Mouse (Mus musculus) heart, embryonic 16.5 days (tissue): ENCODE measurements at regions not wholly inside any gene's neighbourhood (a gene's known extent, or its start where the extent isn't known, plus 50 kb on each side); places are given as distances from the start of the nearest gene placed in this dataset.

Experiments
- ATAC-seq: fragments of 200-750 bp; cut with Nextera tagmentation; replicated peaks from 2 replicates; pipeline ENCODE4 v1.8.0; 2017; ENCODE audit warnings: moderate number of reproducible peaks; ENCODE audit not compliant: insufficient read depth, low FRiP score; ENCODE audit errors: extremely low read depth
- H3K27ac ChIP-seq: fragments of 300-500 bp; sonication (generic); 2 replicates; pipeline ENCODE4 v1.5.1; 2014; ENCODE audit warnings: mild to moderate bottlenecking, low read length, control low read depth, moderate library complexity
- H3K27me3 ChIP-seq: fragments of 300-500 bp; sonication (generic); 2 replicates; pipeline ENCODE4 v1.6.1; 2014; ENCODE audit warnings: low read length, mixed read lengths; ENCODE audit not compliant: control insufficient read depth, insufficient read depth
- H3K36me3 ChIP-seq: fragments of 300-500 bp; sonication (generic); 2 replicates; pipeline ENCODE4 v1.6.1; 2014; ENCODE audit not compliant: control insufficient read depth, insufficient read depth
- H3K4me1 ChIP-seq: fragments of 300-500 bp; sonication (generic); 2 replicates; pipeline ENCODE4 v1.6.1; 2014; ENCODE audit warnings: low read length, mixed read lengths; ENCODE audit not compliant: control insufficient read depth, insufficient read depth
- H3K4me2 ChIP-seq: fragments of 300-500 bp; sonication (generic); 2 replicates; pipeline ENCODE4 v1.6.1; 2014; ENCODE audit warnings: low read depth, mild to moderate bottlenecking, control low read depth, low read length
- H3K4me3 ChIP-seq: fragments of 300-500 bp; sonication (generic); 2 replicates; pipeline ENCODE4 v1.5.1; 2014; ENCODE audit warnings: mild to moderate bottlenecking, control low read depth, low read length
- H3K9ac ChIP-seq: fragments of 300-500 bp; sonication (generic); 2 replicates; pipeline ENCODE4 v1.6.1; 2014; ENCODE audit warnings: low read length, control low read depth
- H3K9me3 ChIP-seq: fragments of 300-500 bp; sonication (generic); replicated peaks from 2 replicates; pipeline ENCODE4 v1.6.1; 2016; ENCODE audit warnings: low read length; ENCODE audit not compliant: control insufficient read depth
- WGBS: fragments of 180-500 bp; shearing (Covaris S2); extraction: QIAGEN DNeasy Blood & Tissue Kit; methylation state at CpG from one replicate; pipeline ENCODE4 v1.1.7; 2014; 5-methylcytosine and 5-hydroxymethylcytosine counted together

GRCm38 (mm10) chr3:148558592-148559157 lies 431.7 kb downstream of the Adgrl2 start:
- H3K4me1 ChIP-seq, result no peaks in the 10 kb centered on the region
- no peak overlapping the region for H3K27ac ChIP-seq
- H3K9me3 ChIP-seq, result no peaks in the 10 kb centered on the region
- no peak for ATAC-seq
- H3K4me2 ChIP-seq, result no peak overlapping the region
- H3K36me3 ChIP-seq, result no peaks in the 10 kb centered on the region
- H3K4me3 ChIP-seq, result no peak overlapping the region
- H3K27me3 ChIP-seq, result no peaks in the 10 kb centered on the region
- WGBS, result 46% methylated on average over 5 of the region's 5 CpGs
- no peak overlapping the region for H3K9ac ChIP-seq

GRCm38 (mm10) chr3:148555324-148555723 lies 435.0 kb downstream of the Adgrl2 start:
- H3K4me2 ChIP-seq, result no peak overlapping the region
- no peak overlapping the region for H3K4me3 ChIP-seq
- ATAC-seq, result no peak
- H3K27me3 ChIP-seq, result no peaks in the 10 kb centered on the region
- H3K4me1 ChIP-seq, result no peaks in the 10 kb centered on the region
- WGBS, result 86% methylated on average over 8 of the region's 8 CpGs
- no peaks in the 10 kb centered on the region for H3K36me3 ChIP-seq
- no peaks in the 10 kb centered on the region for H3K9me3 ChIP-seq
- no peak overlapping the region for H3K9ac ChIP-seq
- H3K27ac ChIP-seq, result no peak overlapping the region

- no peak overlapping the region for H3K27ac ChIP-seq
- no peaks in the 10 kb centered on the region for H3K36me3 ChIP-seq
- H3K9ac ChIP-seq, result no peak overlapping the region
- H3K27me3 ChIP-seq, result no peaks in the 10 kb centered on the region
- no peak overlapping the region for H3K4me2 ChIP-seq
- ATAC-seq, result no peak
- no peak overlapping the region for H3K4me3 ChIP-seq
- WGBS, result 84% methylated on average over 2 of the region's 2 CpGs
- H3K4me1 ChIP-seq, result no peaks in the 10 kb centered on the region
- H3K9me3 ChIP-seq, result no peaks in the 10 kb centered on the region
Observed at GRCm38 (mm10) chr3:148550716-148551115, 439.6 kb downstream of the Adgrl2 start.

- Histone ChIP-seq H3K4me1 (no peaks in the 10 kb centered on the region), H3K9me3 (no peaks in the 10 kb centered on the region), H3K27me3 (no peaks in the 10 kb centered on the region), H3K4me2 (no peak overlapping the region), H3K27ac (no peak overlapping the region), H3K36me3 (no peaks in the 10 kb centered on the region), H3K4me3 (no peak overlapping the region), H3K9ac (no peak overlapping the region)
- WGBS, result 80% methylated on average over 6 of the region's 6 CpGs
- no peak for ATAC-seq
Observed at GRCm38 (mm10) chr3:148544929-148545328, 445.4 kb downstream of the Adgrl2 start.

- Histone ChIP-seq H3K4me2 (no peak overlapping the region), H3K4me3 (no peak overlapping the region), H3K27ac (no peak overlapping the region), H3K9me3 (no peaks in the 10 kb centered on the region), H3K4me1 (no peaks in the 10 kb centered on the region), H3K27me3 (no peaks in the 10 kb centered on the region), H3K9ac (no peak overlapping the region), H3K36me3 (no peaks in the 10 kb centered on the region)
- ATAC-seq, result no peak
- 75% methylated on average over 5 of the region's 5 CpGs for WGBS
Observed at GRCm38 (mm10) chr3:148542217-148542616, 448.1 kb downstream of the Adgrl2 start.

GRCm38 (mm10) chr3:148537669-148538271 lies 452.6 kb downstream of the Adgrl2 start:
- H3K4me3 ChIP-seq, result no peak overlapping the region
- H3K27ac ChIP-seq, result no peak overlapping the region
- H3K36me3 ChIP-seq, result no peaks in the 10 kb centered on the region
- no peak overlapping the region for H3K4me2 ChIP-seq
- no peaks in the 10 kb centered on the region for H3K4me1 ChIP-seq
- no peak overlapping the region for H3K9ac ChIP-seq
- ATAC-seq, result no peak
- H3K9me3 ChIP-seq, result no peaks in the 10 kb centered on the region
- no peaks in the 10 kb centered on the region for H3K27me3 ChIP-seq
- WGBS, result 72% methylated on average over 4 of the region's 4 CpGs

- Histone ChIP-seq H3K27ac (no peak overlapping the region), H3K4me3 (no peak overlapping the region), H3K9me3 (no peaks in the 10 kb centered on the region; the same call in 1 of the 2 replicates), H3K36me3 (no peaks in the 10 kb centered on the region), H3K4me1 (no peaks in the 10 kb centered on the region), H3K27me3 (no peaks in the 10 kb centered on the region), H3K9ac (no peak overlapping the region), H3K4me2 (no peak overlapping the region)
- WGBS, result 73% methylated on average over 2 of the region's 2 CpGs
- no peak for ATAC-seq
Observed at GRCm38 (mm10) chr3:148529893-148530292, 460.5 kb downstream of the Adgrl2 start.

GRCm38 (mm10) chr3:148510381-148510780 lies 480.0 kb downstream of the Adgrl2 start:
- H3K27ac ChIP-seq, result no peak overlapping the region
- H3K4me2 ChIP-seq, result no peak overlapping the region
- H3K27me3 ChIP-seq, result no peaks in the 10 kb centered on the region
- 52% methylated on average over 5 of the region's 5 CpGs for WGBS
- ATAC-seq, result no peak
- H3K4me1 ChIP-seq, result no peaks in the 10 kb centered on the region
- no peaks in the 10 kb centered on the region for H3K36me3 ChIP-seq
- no peak overlapping the region for H3K4me3 ChIP-seq
- no peak overlapping the region for H3K9ac ChIP-seq
- H3K9me3 ChIP-seq, result no peaks in the 10 kb centered on the region

GRCm38 (mm10) chr3:148504928-148505327 lies 485.4 kb downstream of the Adgrl2 start:
- Histone ChIP-seq H3K27me3 (no peaks in the 10 kb centered on the region), H3K4me1 (no peaks in the 10 kb centered on the region), H3K4me3 (no peak overlapping the region), H3K9ac (no peak overlapping the region), H3K36me3 (no peaks in the 10 kb centered on the region), H3K4me2 (no peak overlapping the region), H3K27ac (no peak overlapping the region), H3K9me3 (no peaks in the 10 kb centered on the region)
- WGBS, result 89% methylated on average over 2 of the region's 2 CpGs
- no peak for ATAC-seq
